Mouse (Mus musculus) hindbrain, embryonic 11.5 days (tissue): ENCODE results near the gene Haus5. TPM values are rescaled to one million over a fixed set of nuclear protein-coding genes. Genes with fewer than 3 reads are reported as not detected.

Experiments
- ATAC-seq: fragments of 200-750 bp; cut with Nextera tagmentation; 2 replicates; pipeline ENCODE4 v1.8.0; 2017; ENCODE audit warnings: mild to moderate bottlenecking, moderate TSS enrichment, moderate library complexity; ENCODE audit not compliant: low FRiP score
- DNase-seq: peaks from one replicate; pipeline ENCODE4 v3.0.0-alpha.2; 2015; ENCODE audit warnings: low spot score
- H3K27ac ChIP-seq: fragments of 300-500 bp; sonication (generic); 2 replicates; pipeline ENCODE4 v1.5.1; 2014; ENCODE audit warnings: mild to moderate bottlenecking, low read depth, low read length
- H3K27me3 ChIP-seq: fragments of 300-500 bp; sonication (generic); 2 replicates; pipeline ENCODE4 v1.6.1; 2014; ENCODE audit warnings: mild to moderate bottlenecking, low read length, moderate library complexity, mixed read lengths; ENCODE audit not compliant: control insufficient read depth, insufficient read depth
- H3K36me3 ChIP-seq: fragments of 300-500 bp; sonication (generic); 2 replicates; pipeline ENCODE4 v1.6.1; 2014; ENCODE audit warnings: mild to moderate bottlenecking, low read length, moderate library complexity, mixed read lengths; ENCODE audit not compliant: control insufficient read depth, insufficient read depth
- H3K4me1 ChIP-seq: fragments of 300-500 bp; sonication (generic); replicated peaks from 2 replicates; pipeline ENCODE4 v1.6.1; 2014; ENCODE audit warnings: low read length, mixed read lengths; ENCODE audit not compliant: control insufficient read depth, insufficient read depth
- H3K4me2 ChIP-seq: fragments of 300-500 bp; sonication (generic); replicated peaks from 2 replicates; pipeline ENCODE4 v1.6.1; 2014; ENCODE audit warnings: mild to moderate bottlenecking, low read depth, low read length
- H3K4me3 ChIP-seq: fragments of 300-500 bp; sonication (generic); 2 replicates; pipeline ENCODE4 v1.5.1; 2014; ENCODE audit warnings: low read depth, low read length
- H3K9ac ChIP-seq: fragments of 300-500 bp; sonication (generic); 2 replicates; pipeline ENCODE4 v1.6.1; 2014; ENCODE audit warnings: low read depth, low read length
- H3K9me3 ChIP-seq: fragments of 300-500 bp; sonication (generic); 2 replicates; pipeline ENCODE4 v1.6.1; 2016; ENCODE audit warnings: low read length; ENCODE audit not compliant: control insufficient read depth
- WGBS: fragments of 180-500 bp; shearing (Covaris S2); extraction: QIAGEN DNeasy Blood & Tissue Kit; methylation state at CpG from one replicate; pipeline ENCODE4 v1.1.7; 2014; 5-methylcytosine and 5-hydroxymethylcytosine counted together
- polyA plus RNA-seq: library from polyadenylated mRNA; unstranded; fragments of >200 nt; fragmentation: Nextera tagmentation; extraction: Ambion mirVana; gene quantifications from 2 replicates; pipeline ENCODE4 v1.2.1, GENCODE M21; 2014

Gene Haus5
- polyA plus RNA-seq, 1 experiment from 2014 or later, result 40.3 TPM

- 65% methylated on average over 8 of the region's 8 CpGs for WGBS
- DNase-seq, result no peak
- Histone ChIP-seq H3K27me3 (no peaks in the 10 kb centered on the region), H3K36me3 (no peaks in the 10 kb centered on the region), H3K4me3 (no peak overlapping the region), H3K4me2 (no peak overlapping the region), H3K4me1 (no peaks in the 10 kb centered on the region), H3K27ac (no peak overlapping the region), H3K9ac (no peak overlapping the region), H3K9me3 (no peaks in the 10 kb centered on the region)
- ATAC-seq, result no peak
These were observed 60.4 kb downstream of the Haus5 start for GRCm38 (mm10) chr7:30604424-30604823.

Other genes with a start within 250 kb of the Haus5 start
- 0.39 and 0.62 TPM in 2 replicates for gene Hcst, start 245.1 kb downstream of the Haus5 start, polyA plus RNA-seq
- 1.5 and 1.8 TPM in 2 replicates for gene Nfkbid, start 243.3 kb downstream of the Haus5 start, polyA plus RNA-seq
- 165 and 169 TPM in 2 replicates for gene Aplp1, start 219.5 kb downstream of the Haus5 start, polyA plus RNA-seq
- 18.6 and 25.8 TPM in 2 replicates for gene Kirrel2, start 207.3 kb downstream of the Haus5 start, polyA plus RNA-seq
- gene Nphs1, start 206.7 kb downstream of the Haus5 start, polyA plus RNA-seq, result 3.3 and 4.5 TPM in 2 replicates
- not detected in 2 replicates for gene Prodh2, start 171.4 kb downstream of the Haus5 start, polyA plus RNA-seq
- gene Arhgap33, start 129.9 kb downstream of the Haus5 start, polyA plus RNA-seq, result 41.4 and 41.9 TPM in 2 replicates
- gene Hspb6, start 112.8 kb downstream of the Haus5 start, polyA plus RNA-seq, result 3.5 and 4.0 TPM in 2 replicates
- gene Proser3, start 112.7 kb downstream of the Haus5 start, polyA plus RNA-seq, result 11.4 and 18.4 TPM in 2 replicates
- gene Lin37, start 105.2 kb downstream of the Haus5 start, polyA plus RNA-seq, result 44.7 and 48.3 TPM in 2 replicates
- gene U2af1l4, start 101.7 kb downstream of the Haus5 start, polyA plus RNA-seq, result 83.0 and 100.0 TPM in 2 replicates
- 7.8 and 9.8 TPM in 2 replicates for gene Gm49396, start 101.7 kb downstream of the Haus5 start, polyA plus RNA-seq
- 104 and 105 TPM in 2 replicates for gene Psenen, start 101.4 kb downstream of the Haus5 start, polyA plus RNA-seq
- 3.0 and 3.6 TPM in 2 replicates for gene Igflr1, start 99.6 kb downstream of the Haus5 start, polyA plus RNA-seq
- gene Kmt2b, start 76.3 kb downstream of the Haus5 start, polyA plus RNA-seq, result 11.1 and 13.2 TPM in 2 replicates
- gene Zbtb32, start 66.1 kb downstream of the Haus5 start, polyA plus RNA-seq, result 0.24 and 1.2 TPM in 2 replicates
- 0.54 and 1.2 TPM in 2 replicates for gene Upk1a, start 52.1 kb downstream of the Haus5 start, polyA plus RNA-seq
- 816 and 817 TPM in 2 replicates for gene Cox6b1, start 38.8 kb downstream of the Haus5 start, polyA plus RNA-seq
- gene Etv2, start 29.1 kb downstream of the Haus5 start, polyA plus RNA-seq, result not detected in 2 replicates
- 119 and 123 TPM in 2 replicates for gene Rbm42, start 14.7 kb downstream of the Haus5 start, polyA plus RNA-seq
- gene Pmis2, start 6.6 kb upstream of the Haus5 start, polyA plus RNA-seq, result not detected in 2 replicates
- not detected in 2 replicates for gene 2200002J24Rik, start 33.9 kb upstream of the Haus5 start, polyA plus RNA-seq
- 0.65 and 1.4 TPM in 2 replicates for gene Atp4a, start 47.2 kb upstream of the Haus5 start, polyA plus RNA-seq
- gene Tmem147, start 64.5 kb upstream of the Haus5 start, polyA plus RNA-seq, result 143 and 160 TPM in 2 replicates
- 0.60 and 0.75 TPM in 2 replicates for gene Gapdhs, start 78.7 kb upstream of the Haus5 start, polyA plus RNA-seq
- gene Sbsn, start 86.5 kb upstream of the Haus5 start, polyA plus RNA-seq, result 0.39 and 0.42 TPM in 2 replicates
- gene Dmkn, start 98.8 kb upstream of the Haus5 start, polyA plus RNA-seq, result 0.34 and 0.73 TPM in 2 replicates
- gene Krtdap, start 122.9 kb upstream of the Haus5 start, polyA plus RNA-seq, result not detected in 2 replicates
- gene Ffar2, start 158.8 kb upstream of the Haus5 start, polyA plus RNA-seq, result 0.20 TPM in 1 of 2 replicates, not detected in the other
- not detected in 2 replicates for gene Ffar3, start 191.2 kb upstream of the Haus5 start, polyA plus RNA-seq
- gene Ffar1, start 196.6 kb upstream of the Haus5 start, polyA plus RNA-seq, result not detected in 2 replicates
- gene Cd22, start 215.3 kb upstream of the Haus5 start, polyA plus RNA-seq, result not detected in 2 replicates
- 0.28 and 0.73 TPM in 2 replicates for gene Mag, start 249.9 kb upstream of the Haus5 start, polyA plus RNA-seq